Mouse (Mus musculus) heart, embryonic 10.5 days (tissue): ENCODE measurements around the gene Naaladl2. TPM values are rescaled to one million over a fixed set of nuclear protein-coding genes. Genes with fewer than 3 reads are reported as not detected.
A peak's percentile ranks its signal among the peaks of the same experiment; 100 is the strongest.

Experiments
- DNase-seq: peaks from one replicate; pipeline ENCODE4 v3.0.0-alpha.2; 2017; ENCODE audit warnings: low spot score
- H3K27ac ChIP-seq: fragments of 300-500 bp; sonication (generic); 2 replicates; pipeline ENCODE4 v1.5.1; 2016; ENCODE audit warnings: mild to moderate bottlenecking
- H3K27me3 ChIP-seq: fragments of 300-500 bp; sonication (generic); 2 replicates; pipeline ENCODE4 v1.6.1; 2016; ENCODE audit warnings: mild to moderate bottlenecking; ENCODE audit not compliant: poor library complexity, insufficient read depth, severe bottlenecking
- H3K36me3 ChIP-seq: fragments of 300-500 bp; sonication (generic); 2 replicates; pipeline ENCODE4 v1.6.1; 2016; ENCODE audit warnings: mild to moderate bottlenecking, moderate library complexity
- H3K4me1 ChIP-seq: fragments of 300-500 bp; sonication (generic); 2 replicates; pipeline ENCODE4 v1.6.1; 2016; ENCODE audit warnings: mild to moderate bottlenecking
- H3K4me3 ChIP-seq: fragments of 300-500 bp; sonication (generic); 2 replicates; pipeline ENCODE4 v1.5.1; 2016; ENCODE audit warnings: mild to moderate bottlenecking, moderate library complexity
- H3K9me3 ChIP-seq: fragments of 300-500 bp; sonication (generic); 2 replicates; pipeline ENCODE4 v1.6.1; 2016; ENCODE audit warnings: mild to moderate bottlenecking, moderate library complexity
- WGBS: fragments of 180-500 bp; shearing (Covaris S2); methylation state at CpG from one replicate; pipeline ENCODE4 v1.1.7; 2016; 5-methylcytosine and 5-hydroxymethylcytosine counted together
- polyA plus RNA-seq: library from polyadenylated mRNA; unstranded; fragments of >200 nt; fragmentation: Nextera tagmentation; extraction: Ambion mirVana; gene quantifications from 2 replicates; pipeline ENCODE4 v1.2.1, GENCODE M21; 2016

Naaladl2 gene
- polyA plus RNA-seq, 1 experiment from 2014 or later: 1.8 TPM

DNA sequence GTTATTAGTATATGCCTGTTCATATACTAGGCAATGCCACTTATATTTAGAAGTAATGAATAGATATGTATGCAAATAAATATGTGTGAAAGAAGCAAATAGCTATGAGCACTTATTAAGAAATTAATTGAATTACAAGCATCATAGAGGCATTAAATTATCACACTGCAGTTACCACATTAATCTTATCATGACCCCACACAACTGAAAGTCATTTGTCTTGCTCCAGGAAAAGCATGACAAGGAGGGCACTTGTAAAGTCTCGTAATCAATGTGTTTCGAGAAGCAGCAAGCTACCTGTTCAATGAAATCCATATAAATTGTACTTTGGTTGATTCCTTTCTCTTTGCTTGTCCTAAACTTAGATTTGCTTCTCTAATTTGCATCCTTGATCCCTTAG, 1030.7 kb downstream of the Naaladl2 start:
- no peaks in the 10 kb centered on the region for H3K36me3 ChIP-seq
- no peak overlapping the region for H3K27ac ChIP-seq
- H3K4me1 ChIP-seq: no peaks in the 10 kb centered on the region
- WGBS: 81% methylated on average over 2 of the region's 2 CpGs
- H3K4me3 ChIP-seq: no peak overlapping the region
- H3K9me3 ChIP-seq: no peaks in the 10 kb centered on the region
- no peaks in the 10 kb centered on the region for H3K27me3 ChIP-seq
- no peak for DNase-seq

DNA sequence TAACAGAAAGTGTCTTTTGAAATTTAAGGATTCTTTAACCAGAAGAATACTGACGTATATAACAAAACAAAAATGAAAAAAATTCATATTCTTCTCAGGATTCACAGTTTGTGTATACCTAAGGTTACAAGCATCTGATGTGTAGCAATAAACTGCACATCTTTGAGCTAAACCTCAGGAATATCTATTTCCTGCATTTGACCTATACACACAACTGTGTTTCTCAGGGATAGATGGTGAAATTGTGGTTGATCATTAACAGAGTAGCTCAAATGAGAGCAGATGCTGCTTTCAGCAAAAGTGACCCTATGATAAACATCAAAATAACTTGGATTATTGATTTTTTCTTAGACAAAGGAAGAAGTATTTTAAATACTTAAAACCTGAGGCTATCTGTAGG, 1037.7 kb downstream of the Naaladl2 start:
- no peaks in the 10 kb centered on the region for H3K27me3 ChIP-seq
- whole genome bisulfite sequencing: 81% methylated on average over 1 of the region's 1 CpGs

GRCm38 (mm10) chr3:24079761-24080160, 1064.3 kb downstream of the Naaladl2 start:
- Histone ChIP-seq H3K36me3 (no peaks in the 10 kb centered on the region), H3K9me3 (no peaks in the 10 kb centered on the region), H3K27ac (no peak overlapping the region), H3K4me3 (no peak overlapping the region), H3K27me3 (no peaks in the 10 kb centered on the region), H3K4me1 (no peaks in the 10 kb centered on the region)
- WGBS: 48% methylated on average over 4 of the region's 4 CpGs
- no peak for DNase-seq

More for the DNA sequence above, 1037.7 kb downstream of the Naaladl2 start:
- Histone ChIP-seq H3K27ac (no peak overlapping the region), H3K36me3 (no peaks in the 10 kb centered on the region), H3K4me1 (no peaks in the 10 kb centered on the region), H3K9me3 (no peaks in the 10 kb centered on the region), H3K4me3 (no peak overlapping the region)
- DNase-seq: no peak

- no peak overlapping the region for H3K4me3 ChIP-seq
- no peaks in the 10 kb centered on the region for H3K27me3 ChIP-seq
- H3K9me3 ChIP-seq: no peaks in the 10 kb centered on the region
- peak; percentile 76 for DNase-seq
- WGBS: 43% methylated on average over 3 of the region's 3 CpGs
- H3K4me1 ChIP-seq: no peaks in the 10 kb centered on the region
- H3K27ac ChIP-seq: no peak overlapping the region
- H3K36me3 ChIP-seq: no peaks in the 10 kb centered on the region
Measured at GRCm38 (mm10) chr3:24071169-24071797, 1072.8 kb downstream of the Naaladl2 start.

GRCm38 (mm10) chr3:24070424-24071168, 1073.5 kb downstream of the Naaladl2 start:
- 55% methylated on average over 4 of the region's 4 CpGs for WGBS

DNA sequence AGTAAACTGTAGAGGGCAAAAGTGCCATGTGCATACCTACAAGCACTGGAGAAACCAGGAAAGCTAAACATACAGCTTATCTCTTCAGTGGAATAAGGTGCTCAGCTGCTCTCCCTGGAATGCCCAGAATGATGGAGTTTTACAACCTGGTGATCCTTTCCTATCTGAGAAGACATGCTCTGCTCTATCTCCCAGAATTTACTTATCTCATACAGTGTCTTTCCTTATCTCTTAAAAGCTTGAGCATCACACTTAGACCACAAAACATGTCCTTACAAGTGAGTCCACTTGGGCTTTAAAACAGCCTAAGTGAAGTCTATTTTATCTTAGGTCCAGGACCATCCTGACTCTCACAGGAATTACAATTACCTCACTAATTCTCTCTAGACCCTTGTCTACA, 1095.8 kb downstream of the Naaladl2 start:
- no peaks in the 10 kb centered on the region for H3K27me3 ChIP-seq
- DNase-seq: no peak

More at GRCm38 (mm10) chr3:24070424-24071168, 1073.5 kb downstream of the Naaladl2 start:
- H3K9me3 ChIP-seq: no peaks in the 10 kb centered on the region
- no peak for DNase-seq
- H3K27me3 ChIP-seq: no peaks in the 10 kb centered on the region
- no peak overlapping the region for H3K27ac ChIP-seq
- H3K4me3 ChIP-seq: no peak overlapping the region
- H3K4me1 ChIP-seq: no peaks in the 10 kb centered on the region
- no peaks in the 10 kb centered on the region for H3K36me3 ChIP-seq

DNA sequence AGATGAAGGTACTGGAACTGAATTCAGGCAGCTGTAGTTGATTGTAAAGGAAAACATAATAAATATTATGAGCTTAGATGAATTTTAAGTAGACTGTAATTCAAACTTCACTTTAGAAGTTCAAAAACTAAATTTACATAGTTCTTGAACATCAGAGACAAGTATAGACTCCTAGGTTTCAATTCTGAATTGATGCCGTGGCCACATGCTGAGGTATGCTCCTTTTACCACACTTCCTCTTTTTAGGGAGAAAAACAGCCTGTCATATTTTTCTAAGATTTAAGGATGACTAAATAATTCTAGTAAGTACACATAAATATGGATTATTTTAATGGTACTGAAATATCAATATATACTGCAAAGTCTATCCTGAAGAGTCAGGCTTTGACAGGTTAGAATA, 1142.3 kb downstream of the Naaladl2 start:
- 82% methylated on average over 1 of the region's 1 CpGs for WGBS
- Histone ChIP-seq H3K27ac (no peak overlapping the region), H3K9me3 (no peaks in the 10 kb centered on the region), H3K27me3 (no peaks in the 10 kb centered on the region), H3K4me1 (no peaks in the 10 kb centered on the region), H3K4me3 (no peak overlapping the region), H3K36me3 (no peaks in the 10 kb centered on the region)
- no peak for DNase-seq

More for the DNA sequence above, 1095.8 kb downstream of the Naaladl2 start:
- H3K4me1 ChIP-seq: no peaks in the 10 kb centered on the region
- H3K4me3 ChIP-seq: no peak overlapping the region
- H3K9me3 ChIP-seq: no peaks in the 10 kb centered on the region
- H3K27ac ChIP-seq: no peak overlapping the region
- no peaks in the 10 kb centered on the region for H3K36me3 ChIP-seq

- Histone ChIP-seq H3K9me3 (no peaks in the 10 kb centered on the region), H3K36me3 (no peaks in the 10 kb centered on the region), H3K27ac (no peak overlapping the region), H3K4me1 (no peaks in the 10 kb centered on the region), H3K4me3 (no peak overlapping the region), H3K27me3 (no peaks in the 10 kb centered on the region)
- WGBS: 78% methylated on average over 1 of the region's 1 CpGs
- DNase-seq: no peak
Measured at GRCm38 (mm10) chr3:23973727-23974126, 1170.3 kb downstream of the Naaladl2 start.

GRCm38 (mm10) chr3:23972747-23973667, 1171.1 kb downstream of the Naaladl2 start:
- Histone ChIP-seq H3K9me3 (no peaks in the 10 kb centered on the region), H3K4me1 (no peaks in the 10 kb centered on the region), H3K4me3 (no peak overlapping the region), H3K27ac (no peak overlapping the region), H3K36me3 (no peaks in the 10 kb centered on the region), H3K27me3 (no peaks in the 10 kb centered on the region)
- WGBS: 84% methylated on average over 4 of the region's 4 CpGs
- no peak for DNase-seq

DNA sequence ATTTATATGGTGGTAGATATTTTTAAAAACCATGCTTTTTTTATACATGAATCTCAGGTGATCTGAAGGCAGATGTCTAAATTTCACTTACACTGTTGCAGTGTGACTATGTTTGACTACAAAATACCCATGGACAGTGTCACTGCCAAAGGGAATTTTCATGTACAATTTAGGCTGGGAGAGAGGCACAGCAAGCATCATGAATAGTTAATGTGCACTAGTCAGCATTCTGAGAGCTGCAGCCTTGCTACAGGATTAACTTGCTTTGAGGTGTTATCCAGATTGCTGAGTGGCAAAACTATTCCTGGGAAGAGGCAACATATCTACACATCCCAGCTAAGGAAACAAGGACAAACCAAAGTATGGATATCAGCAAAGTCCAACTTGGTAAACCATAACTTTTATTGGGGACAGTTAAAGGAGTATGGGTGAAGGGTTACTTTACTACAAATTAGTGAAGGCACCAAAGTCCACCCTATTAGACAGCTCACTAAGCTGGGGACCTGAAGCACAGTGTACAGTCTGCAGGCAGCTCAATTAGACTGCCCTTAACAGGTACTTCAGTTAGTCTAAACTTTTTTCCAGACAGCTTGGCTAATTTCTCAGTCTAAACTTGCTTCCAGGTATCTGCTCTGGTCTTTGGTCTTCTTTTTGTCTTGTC, 1181.0 kb downstream of the Naaladl2 start:
- Histone ChIP-seq H3K4me3 (no peak overlapping the region), H3K27me3 (no peaks in the 10 kb centered on the region), H3K4me1 (no peaks in the 10 kb centered on the region), H3K36me3 (no peaks in the 10 kb centered on the region), H3K9me3 (no peaks in the 10 kb centered on the region), H3K27ac (no peak overlapping the region)
- DNase-seq: no peak

DNA sequence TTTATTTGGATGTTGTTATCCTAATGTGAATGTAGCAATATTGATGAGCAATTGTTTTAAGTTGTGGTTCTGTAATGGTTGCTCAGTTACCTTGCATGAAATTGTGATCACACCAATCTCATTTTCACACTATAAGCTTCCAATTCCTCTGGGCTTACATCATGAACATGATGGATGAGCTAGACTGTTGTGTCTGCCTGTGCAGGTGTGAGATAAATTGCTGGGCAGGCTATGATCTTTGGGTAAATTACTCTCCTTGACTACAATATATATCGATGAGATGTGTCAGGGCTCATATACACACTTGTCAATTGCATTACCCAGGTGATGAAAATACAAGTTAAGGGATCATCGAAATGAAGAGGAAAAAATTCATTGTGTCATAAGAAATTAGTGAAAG, 1197.9 kb downstream of the Naaladl2 start:
- H3K9me3 ChIP-seq: no peaks in the 10 kb centered on the region
- no peaks in the 10 kb centered on the region for H3K27me3 ChIP-seq
- H3K27ac ChIP-seq: no peak overlapping the region
- 72% methylated on average over 2 of the region's 2 CpGs for WGBS
- H3K4me1 ChIP-seq: no peaks in the 10 kb centered on the region
- H3K36me3 ChIP-seq: no peaks in the 10 kb centered on the region
- no peak for DNase-seq
- H3K4me3 ChIP-seq: no peak overlapping the region

GRCm38 (mm10) chr3:23937299-23937698, 1206.8 kb downstream of the Naaladl2 start:
- 85% methylated on average over 5 of the region's 5 CpGs for WGBS
- no peak overlapping the region for H3K27ac ChIP-seq

More at GRCm38 (mm10) chr3:23937299-23937698, 1206.8 kb downstream of the Naaladl2 start:
- H3K4me3 ChIP-seq: no peak overlapping the region
- H3K27me3 ChIP-seq: no peaks in the 10 kb centered on the region
- no peaks in the 10 kb centered on the region for H3K36me3 ChIP-seq
- no peaks in the 10 kb centered on the region for H3K9me3 ChIP-seq
- H3K4me1 ChIP-seq: no peaks in the 10 kb centered on the region
- no peak for DNase-seq
